Mouse (Mus musculus) layer of hippocampus, adult 8-10 months (tissue): ENCODE measurements at regions not wholly inside any gene's neighbourhood (a gene's known extent, or its start where the extent isn't known, plus 50 kb on each side); places are given as distances from the start of the nearest gene placed in this dataset.
A peak's percentile ranks its signal among the peaks of the same experiment; 100 is the strongest.

Experiments used
- DNase-seq, 2 experiments: peaks; one replicate each; pipeline ENCODE4 v3.0.0; 2022; ENCODE audit warnings: low spot score in 2 of 2

DNA sequence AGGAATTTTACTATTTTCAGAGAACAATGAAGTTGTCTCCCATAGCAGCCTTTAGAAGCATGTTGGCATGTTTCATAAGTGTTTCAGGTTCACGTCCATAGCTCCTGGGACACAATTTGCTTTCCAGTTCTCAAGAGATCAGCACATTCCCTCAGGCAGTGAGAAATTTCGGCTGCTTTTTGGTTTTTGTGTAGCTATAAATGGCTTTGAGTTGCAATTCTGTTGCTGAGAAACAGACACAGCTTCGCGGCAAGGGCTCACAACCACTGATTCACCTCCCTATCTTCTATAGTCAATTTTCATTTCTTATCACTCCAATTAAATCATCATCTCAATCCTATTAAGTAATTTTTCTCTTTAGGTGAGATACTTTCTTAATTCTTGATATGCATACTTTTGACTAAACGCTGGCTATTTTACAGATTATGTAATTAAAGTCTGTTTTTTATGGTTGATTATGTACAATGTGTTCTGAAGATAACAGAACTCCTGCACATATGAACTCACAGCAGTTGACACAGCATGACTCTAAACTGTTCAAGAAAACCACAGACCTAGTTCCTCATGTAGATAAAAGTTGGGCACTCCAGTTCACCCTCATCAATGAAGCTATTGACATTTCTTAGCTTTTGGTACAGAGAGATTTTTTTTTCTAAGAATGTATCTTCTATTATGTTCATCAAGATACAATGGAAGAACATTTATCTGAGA, 694.1 kb upstream of the Gm21833 start:
- peak in 1 of 2 experiments; percentile 6 for DNase-seq

DNA sequence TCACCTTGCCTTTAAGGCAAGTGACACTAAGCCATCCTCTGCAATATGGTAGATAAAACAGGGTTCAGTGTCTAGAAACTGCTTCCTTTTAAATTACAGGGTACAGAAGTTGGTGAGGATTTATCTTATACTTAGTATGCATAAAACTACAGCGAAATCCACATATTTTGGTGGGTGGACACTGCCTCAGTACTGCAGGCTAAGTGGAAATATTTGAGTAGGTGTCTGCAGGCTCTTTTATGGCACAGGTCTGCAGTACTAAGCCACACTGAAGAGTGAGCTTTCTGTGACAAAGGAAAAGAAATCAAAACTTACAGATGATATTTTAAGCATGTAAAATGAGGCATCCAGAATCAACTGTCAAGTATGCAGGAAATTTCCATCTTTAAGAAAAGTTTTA, 692.9 kb upstream of the Gm21833 start:
- DNase-seq, result no peak

DNA sequence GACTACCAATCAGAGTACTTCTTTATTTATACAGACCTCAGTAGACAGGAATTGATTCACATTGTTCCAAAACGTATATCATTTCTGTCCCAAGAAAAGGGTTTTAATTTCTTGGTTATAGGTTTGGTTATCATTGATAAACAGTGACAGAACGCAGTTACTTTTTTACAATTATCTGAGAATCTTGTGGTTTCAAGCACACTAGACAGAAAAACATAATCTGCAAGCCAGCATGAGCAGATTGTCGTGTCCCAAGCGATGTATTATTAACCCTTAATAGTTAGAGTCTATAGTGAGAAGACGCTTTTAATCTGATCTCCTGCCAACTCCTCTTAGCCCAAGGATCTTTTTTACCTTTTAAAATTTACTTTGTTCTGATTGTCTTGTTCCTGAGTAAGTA, 645.4 kb upstream of the Gm21833 start:
- no peak for DNase-seq

DNA sequence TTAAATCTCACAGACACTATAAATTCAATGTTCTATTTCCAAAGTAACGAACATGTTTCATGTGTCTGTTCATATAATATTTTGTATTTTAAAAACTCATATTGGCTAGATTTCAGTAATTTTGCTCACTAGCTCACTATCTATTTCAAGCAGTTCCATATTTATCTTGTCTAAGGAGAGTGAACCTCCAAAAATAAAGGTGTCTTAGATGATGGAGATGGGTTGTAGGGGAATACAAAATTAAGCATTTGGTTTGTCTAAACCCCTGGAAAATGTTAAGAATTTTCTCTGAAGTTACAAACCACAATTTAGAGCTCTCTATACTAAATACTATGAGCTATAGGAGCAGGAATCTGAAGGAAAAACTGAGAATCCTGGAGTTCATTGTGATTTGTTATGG, 595.3 kb upstream of the Gm21833 start:
- DNase-seq, result no peak

DNA sequence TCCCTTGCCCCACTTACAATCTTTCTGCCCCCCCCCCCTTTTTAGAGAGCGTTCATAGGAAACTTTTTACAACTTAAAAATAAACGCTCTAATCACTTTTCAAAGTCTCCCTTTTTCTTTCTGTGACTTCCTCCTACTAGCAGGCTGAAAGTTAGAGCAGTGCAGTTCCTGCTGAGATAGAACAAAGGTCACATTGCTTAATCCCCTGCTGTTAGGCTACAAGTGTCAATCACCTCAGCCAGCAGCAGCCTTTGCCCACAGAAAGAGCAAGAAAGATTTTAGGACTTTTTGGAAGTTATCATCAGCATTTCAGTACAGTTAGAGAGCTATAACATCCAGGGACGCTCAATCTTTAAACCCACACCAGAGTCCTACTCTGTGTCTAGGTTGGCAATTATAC, 584.3 kb upstream of the Gm21833 start:
- no peak for DNase-seq
